Mouse (Mus musculus): ENCODE results near the gene Samd8. TPM values are rescaled to one million over a fixed set of nuclear protein-coding genes. Genes with fewer than 3 reads are reported as not detected.
A peak's percentile ranks its signal among the peaks of the same experiment; 100 is the strongest.

The Samd8 gene
- total and polyA plus RNA-seq, 3 experiments: 5.4 to 9.5 (median 7.0) TPM

- H3K9me3 ChIP-seq (replicated peaks; ENCODE audit: low read length): peaks cover 11% of the 10 kb centered on the region
- no peaks in the 10 kb centered on the region for H3K27me3 ChIP-seq (replicated peaks)
- DNase-seq (ENCODE audit: extremely low read depth): peak; percentile 52
- H3K9ac ChIP-seq (ENCODE audit: insufficient read depth, low read depth): 0 out of 2 replicates have a peak overlapping the region, but pooled peaks have one; percentile 19
- H3K4me1 ChIP-seq (ENCODE audit: control insufficient read depth in 1 of 2, insufficient read depth in 2 of 2): peaks cover 5 to 17% of the 10 kb centered on the region in 2 experiments; a peak in 3 of 4 replicates
- H3K4me2 ChIP-seq (ENCODE audit: insufficient read depth, low read depth, poor library complexity, severe bottlenecking): no peak overlapping the region
- H3K79me2 ChIP-seq (replicated peaks; ENCODE audit: control insufficient read depth, extremely low read depth, insufficient read depth, poor library complexity, severe bottlenecking): no peaks in the 10 kb centered on the region
- no peak overlapping the region for H3K4me3 ChIP-seq (replicated peaks in 1 of 3; ENCODE audit: low read depth in 2 of 3, low read length in 2 of 3, poor library complexity in 1 of 3)
- no peak overlapping the region for H3K27ac ChIP-seq (ENCODE audit: insufficient read depth, low read depth)
- TF ChIP-seq MEF2A (IDR thresholded peaks at IDR 0.05; ENCODE audit: borderline replicate concordance, low read depth, low read length) (peak; percentile 74; the same call in 1 of the 2 replicates), ZNF384 (IDR thresholded peaks at IDR 0.05; ENCODE audit: low read depth, low read length) (no peak), USF2 (conservative IDR thresholded peaks at IDR 0.05; ENCODE audit: low read depth, low read length) (no peak), TBP (conservative IDR thresholded peaks at IDR 0.05; ENCODE audit: low read depth, low read length) (no peak), NRF1 (IDR thresholded peaks at IDR 0.05; ENCODE audit: low read depth, low read length) (no peak), TCF12 (IDR thresholded peaks at IDR 0.05; ENCODE audit: low read depth, low read length) (no peak), UBTF (IDR thresholded peaks at IDR 0.05; ENCODE audit: low read depth, low read length) (no peak), RAD21 (IDR thresholded peaks at IDR 0.05; ENCODE audit: low read depth, low read length) (no peak), POLR2A (IDR thresholded peaks at IDR 0.05; ENCODE audit: low read depth, low read length) (no peak)
- H3K36me3 ChIP-seq (replicated peaks in 1 of 2; ENCODE audit: control insufficient read depth in 1 of 2, insufficient read depth in 1 of 2, low read length in 1 of 2): no peaks in the 10 kb centered on the region
- dilution Hi-C loops (cut with MboI; ENCODE audit: extremely low pct_ligation_motif_present, extremely low pct_unique_long_range_greater_than_20kb, low sequenced_read_pairs) (no loop called here), in situ Hi-C loops (cut with MboI; ENCODE audit: low pct_ligation_motif_present, low pct_unique_long_range_greater_than_20kb, low sequenced_read_pairs) (loop anchor here (5.0 to 25.0 kb wide), 2 partner anchors 37 to 242 kb away; partner anchors contain the start of gene Kat6b)
Measured at GRCm38 (mm10) chr14:21729031-21729732, 21.1 kb upstream of the Samd8 start.

GRCm38 (mm10) chr14:21729936-21730335 is 20.4 kb upstream of the Samd8 start:
- Histone ChIP-seq H3K4me2 (ENCODE audit: insufficient read depth, low read depth, poor library complexity, severe bottlenecking) (no peak overlapping the region), H3K27me3 (replicated peaks) (no peaks in the 10 kb centered on the region), H3K27ac (ENCODE audit: insufficient read depth, low read depth) (no peak overlapping the region), H3K4me1 (ENCODE audit: control insufficient read depth in 1 of 2, insufficient read depth in 2 of 2) (peaks cover 5 to 17% of the 10 kb centered on the region in 2 experiments; a peak in 3 of 4 replicates), H3K9ac (ENCODE audit: insufficient read depth, low read depth) (no peak overlapping the region), H3K4me3 (replicated peaks in 1 of 3; ENCODE audit: low read depth in 2 of 3, low read length in 2 of 3, poor library complexity in 1 of 3) (no peak overlapping the region), H3K36me3 (replicated peaks in 1 of 2; ENCODE audit: control insufficient read depth in 1 of 2, insufficient read depth in 1 of 2, low read length in 1 of 2) (no peaks in the 10 kb centered on the region), H3K9me3 (replicated peaks; ENCODE audit: low read length) (peaks cover 11% of the 10 kb centered on the region), H3K79me2 (replicated peaks; ENCODE audit: control insufficient read depth, extremely low read depth, insufficient read depth, poor library complexity, severe bottlenecking) (no peaks in the 10 kb centered on the region)
- no peak for DNase-seq (ENCODE audit: extremely low read depth)
- TF ChIP-seq CHD2 (IDR thresholded peaks at IDR 0.05; ENCODE audit: low read length) (no peak), ZC3H11A (IDR thresholded peaks at IDR 0.05; ENCODE audit: low read depth, low read length) (no peak), BHLHE40 (IDR thresholded peaks at IDR 0.05; ENCODE audit: low read depth, low read length) (no peak), E2F4 (IDR thresholded peaks at IDR 0.05; ENCODE audit: insufficient replicate concordance, low read depth, low read length) (no peak), ZMIZ1 (IDR thresholded peaks at IDR 0.05; ENCODE audit: low read depth, low read length) (no peak), SIN3A (IDR thresholded peaks at IDR 0.05; ENCODE audit: low read length) (no peak), ZNF384 (IDR thresholded peaks at IDR 0.05; ENCODE audit: low read depth, low read length) (no peak), USF2 (conservative IDR thresholded peaks at IDR 0.05; ENCODE audit: low read depth, low read length) (no peak), IRF4 (IDR thresholded peaks at IDR 0.05; ENCODE audit: low read depth, low read length) (no peak)
- in situ Hi-C loops (cut with MboI; ENCODE audit: low pct_ligation_motif_present, low pct_unique_long_range_greater_than_20kb, low sequenced_read_pairs): loop anchor here (5.0 to 25.0 kb wide), 2 partner anchors 38 to 243 kb away; partner anchors contain the start of gene Kat6b
- dilution Hi-C loops (cut with MboI; ENCODE audit: extremely low pct_ligation_motif_present, extremely low pct_unique_long_range_greater_than_20kb, low sequenced_read_pairs): no loop called here
